Mouse (Mus musculus): Measurements from ENCODE around the gene U2af2.

The U2af2 gene

GRCm38 (mm10) chr7:5038109-5038732 is 23.7 kb upstream of the U2af2 start, which contains the start of gene Zfp784:
Gene Zfp784, minus strand, starts transcription at chr7:5038446.
- peak; percentile 94 for DNase-seq

GRCm38 (mm10) chr7:5038940-5039339 is 23.0 kb upstream of the U2af2 start:
- no peak for DNase-seq

GRCm38 (mm10) chr7:5044981-5045380 is 17.0 kb upstream of the U2af2 start:
- DNase-seq, result no peak

GRCm38 (mm10) chr7:5046112-5046511 is 15.8 kb upstream of the U2af2 start:
- no peak for DNase-seq

GRCm38 (mm10) chr7:5047313-5047712 is 14.6 kb upstream of the U2af2 start:
- no peak for DNase-seq

DNA sequence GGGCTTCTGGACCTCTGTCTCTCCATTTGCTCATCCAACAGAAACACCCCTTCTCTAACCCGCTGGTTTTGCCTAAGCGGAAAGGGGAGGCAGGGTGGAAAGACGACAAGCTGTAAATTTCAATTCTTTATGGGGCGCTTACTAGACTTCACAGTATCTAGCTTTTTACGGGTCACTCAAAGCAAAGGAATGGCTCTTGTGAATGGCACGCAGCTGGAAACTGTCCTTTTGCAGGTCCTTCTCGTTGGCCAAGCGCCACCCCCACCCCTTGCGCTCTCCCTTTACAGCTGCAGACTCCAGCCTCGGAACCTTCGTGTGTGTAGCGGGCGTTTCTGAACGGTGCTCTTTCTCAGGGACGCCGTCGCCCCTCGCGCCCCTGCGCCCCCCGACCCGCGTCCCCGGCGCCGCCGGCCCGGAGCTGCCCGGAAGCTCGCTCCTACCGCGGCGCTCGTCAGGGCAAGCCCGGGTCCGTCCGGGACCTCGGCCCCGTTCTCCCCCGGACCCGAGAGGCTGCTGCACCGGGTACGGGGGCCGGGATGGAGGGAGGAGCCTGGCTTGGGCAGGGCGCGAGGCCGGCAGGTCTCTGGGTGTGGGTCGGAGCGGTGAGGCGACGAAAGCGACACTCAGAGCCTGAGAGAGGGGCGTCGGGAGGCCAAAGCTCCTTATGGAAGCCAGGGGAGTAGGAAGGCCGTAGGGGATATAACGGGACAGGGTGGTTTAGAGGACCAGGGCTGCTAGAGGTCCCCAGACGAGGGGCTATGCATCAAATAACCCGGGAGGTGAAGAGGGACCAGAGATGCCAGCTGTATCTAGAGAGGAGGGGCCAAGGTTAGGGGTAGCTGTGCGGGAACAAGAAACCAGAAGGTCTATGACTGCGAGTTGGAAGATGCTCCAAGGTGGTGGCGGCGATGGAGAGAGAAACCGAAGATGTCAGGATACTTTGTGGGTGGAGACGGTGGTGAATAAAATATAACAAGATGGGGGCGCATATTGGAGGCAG is 10.4 kb upstream of the U2af2 start, which contains the start of gene Zfp580:
Gene Zfp580 (plus strand): TSS at position 346 of the 1,000 bp plus-strand sequence.
- DNase-seq, result peak; percentile 82

- DNase-seq, result no peak
These were observed 9.5 kb upstream of the U2af2 start for GRCm38 (mm10) chr7:5052438-5052837.

GRCm38 (mm10) chr7:5052931-5053343 is 9.0 kb upstream of the U2af2 start:
- DNase-seq, result no peak

DNA sequence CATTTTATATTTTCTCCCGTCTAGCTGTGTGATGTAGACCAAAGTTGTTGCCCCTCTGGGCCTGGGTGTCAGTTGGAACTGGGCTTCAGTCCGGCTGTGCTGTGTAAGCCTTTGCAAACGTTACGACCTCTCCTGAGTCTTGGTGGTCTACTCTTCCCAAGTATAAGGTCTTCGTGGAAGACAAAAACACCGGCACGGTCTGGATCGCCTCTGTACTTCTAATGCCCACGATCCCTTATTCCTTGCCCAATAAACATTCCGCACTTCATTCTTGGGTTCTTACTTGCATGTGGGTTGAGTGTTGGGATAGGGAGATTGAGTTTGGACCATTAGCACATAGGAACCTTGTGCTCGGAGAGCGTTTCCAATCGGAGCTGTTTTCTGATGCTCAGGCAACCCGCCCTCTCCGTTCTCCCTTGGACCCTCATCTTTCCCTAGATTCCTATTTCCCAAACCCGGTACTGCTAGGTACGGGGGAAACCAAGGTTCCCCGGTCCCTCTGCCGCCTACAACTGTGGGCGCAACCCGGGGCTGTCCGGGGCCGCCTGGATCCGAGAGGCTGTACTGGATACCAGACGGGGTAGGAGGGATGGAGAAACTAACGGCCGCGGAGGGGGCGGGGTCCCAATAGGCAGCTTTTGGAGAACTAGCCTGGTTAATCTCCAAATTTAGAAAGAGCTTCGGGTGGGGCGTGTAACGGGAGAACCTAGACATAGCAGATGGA is 8.3 kb upstream of the U2af2 start:
- DNase-seq, result no peak

DNA sequence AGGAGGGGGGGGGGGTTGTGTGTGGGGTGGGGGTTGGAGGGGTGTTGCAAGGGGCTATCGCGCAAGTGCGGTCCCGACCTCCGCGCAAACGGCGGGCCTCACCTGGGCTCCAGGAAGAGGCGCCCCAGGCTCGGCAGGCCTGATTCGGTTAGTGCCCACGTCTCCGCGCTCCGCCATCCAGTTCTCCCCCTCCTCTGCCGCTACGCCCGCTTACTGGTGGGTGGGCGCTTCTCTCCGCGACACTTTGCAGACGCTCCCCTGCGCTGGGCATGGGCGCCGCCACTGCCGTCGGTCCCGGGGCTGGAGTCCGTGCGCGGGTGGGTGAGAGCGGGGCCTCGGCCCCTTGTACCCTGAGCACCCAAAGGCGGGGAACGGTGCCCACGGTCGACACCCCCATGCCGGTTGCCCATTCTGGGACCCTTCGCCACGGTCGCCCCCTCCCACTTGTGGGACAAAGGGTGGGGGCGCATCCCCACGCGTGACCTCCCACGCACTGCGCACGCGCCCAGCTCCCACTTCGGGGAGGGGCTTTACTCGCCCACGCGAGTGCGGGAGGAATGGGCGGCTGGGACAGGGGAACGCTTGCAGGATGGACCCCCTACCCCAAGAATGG is 5.2 kb upstream of the U2af2 start:
- peak; percentile 63 for DNase-seq

GRCm38 (mm10) chr7:5057381-5057780 is 4.6 kb upstream of the U2af2 start:
- no peak for DNase-seq

DNA sequence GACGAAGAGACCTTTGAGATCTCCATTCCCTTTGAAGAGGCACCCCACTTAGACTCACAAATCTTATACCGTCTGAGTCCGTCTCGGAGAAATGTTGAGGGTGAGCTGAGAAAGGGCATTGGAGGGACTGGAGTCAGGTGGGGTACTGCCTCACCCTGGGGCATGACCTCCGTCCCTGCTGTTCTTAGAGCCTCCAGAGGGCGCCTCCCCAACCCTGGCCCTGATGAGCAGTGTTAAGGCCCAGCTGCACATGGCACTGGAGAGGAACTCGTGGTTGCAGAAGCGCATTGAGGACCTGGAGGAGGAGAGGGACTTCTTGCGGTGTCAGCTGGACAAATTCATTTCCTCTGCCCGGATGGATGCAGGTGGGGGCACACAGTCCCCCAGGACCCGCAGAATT is 4.1 kb upstream of the U2af2 start:
- DNase-seq, result no peak

DNA sequence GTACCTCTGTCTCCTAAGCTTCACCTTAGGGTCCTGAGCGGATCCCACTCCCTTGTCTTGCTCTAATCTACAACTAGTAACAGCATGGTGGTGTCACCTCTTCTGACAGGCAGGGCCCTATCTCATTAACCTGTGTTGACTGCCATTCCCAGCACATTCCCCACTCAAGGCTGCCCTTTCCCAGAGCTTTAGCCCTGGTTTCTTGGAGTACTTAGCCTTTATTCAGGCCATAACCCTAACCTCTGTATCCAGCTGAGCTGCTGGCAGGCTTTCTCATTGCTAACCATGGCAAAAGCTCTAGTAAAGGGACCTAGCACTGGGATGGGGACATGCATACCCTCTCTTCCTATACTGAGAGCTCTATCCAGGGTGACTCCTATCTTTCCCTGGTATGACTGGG is 3.3 kb upstream of the U2af2 start:
- no peak for DNase-seq

DNA sequence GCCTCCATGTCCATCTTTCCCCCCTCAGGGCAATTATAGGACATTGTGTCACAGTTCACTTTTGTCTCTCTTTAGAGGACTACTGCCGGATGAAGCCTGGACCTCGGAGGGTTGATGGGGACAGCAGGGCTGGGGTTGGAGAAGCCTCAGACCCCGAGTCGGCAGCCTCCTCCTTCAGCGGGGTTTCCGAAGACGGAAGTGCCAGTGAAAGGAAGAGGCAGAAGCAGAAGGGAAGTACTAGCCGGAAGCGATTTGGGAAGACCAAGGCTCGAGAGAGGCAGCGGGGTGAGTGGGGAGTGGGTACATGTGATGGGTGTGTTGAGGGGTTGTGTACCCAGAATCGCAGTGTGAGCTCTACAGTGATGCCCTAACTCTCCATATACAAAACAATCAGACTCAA is 2.5 kb upstream of the U2af2 start:
- DNase-seq, result no peak

GRCm38 (mm10) chr7:5060239-5060731 is 1.7 kb upstream of the U2af2 start:
- DNase-seq, result peak; percentile 89

- DNase-seq, result peak; percentile 98
These were observed 784 bp upstream of the U2af2 start for GRCm38 (mm10) chr7:5060944-5061773.

DNA sequence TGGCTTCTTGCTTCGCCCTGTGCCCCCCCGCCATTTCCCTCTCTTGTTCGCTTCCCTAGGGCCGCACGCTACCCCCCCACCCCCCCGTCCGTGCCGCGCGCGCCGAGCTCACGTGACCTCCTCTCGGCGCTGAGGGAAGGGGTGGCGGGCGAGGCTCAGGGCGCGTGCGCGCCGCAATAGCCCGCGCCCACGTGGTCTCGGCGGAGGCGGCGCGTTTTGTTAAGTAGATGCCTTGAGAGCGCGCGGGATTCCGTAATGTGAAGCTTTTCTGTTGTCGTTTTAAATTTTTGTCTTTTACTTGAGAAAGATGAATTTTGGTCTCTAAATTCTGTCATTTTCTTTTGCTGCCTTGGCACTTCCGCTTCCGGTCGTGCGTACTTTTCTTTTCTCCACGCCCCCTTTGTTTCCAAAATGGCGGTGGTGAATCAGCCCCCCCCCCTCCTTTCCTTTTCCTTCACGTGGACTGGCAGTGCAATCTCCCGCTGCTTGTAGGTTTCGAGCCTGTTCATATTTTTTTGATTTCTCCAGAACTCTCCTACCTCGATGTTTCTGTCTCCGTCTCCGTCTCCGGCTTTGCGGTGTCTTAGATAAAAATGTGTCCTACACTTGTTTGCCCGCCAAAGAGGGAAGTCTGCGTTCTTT is 538 bp downstream of the U2af2 start:
- no peak for DNase-seq

DNA sequence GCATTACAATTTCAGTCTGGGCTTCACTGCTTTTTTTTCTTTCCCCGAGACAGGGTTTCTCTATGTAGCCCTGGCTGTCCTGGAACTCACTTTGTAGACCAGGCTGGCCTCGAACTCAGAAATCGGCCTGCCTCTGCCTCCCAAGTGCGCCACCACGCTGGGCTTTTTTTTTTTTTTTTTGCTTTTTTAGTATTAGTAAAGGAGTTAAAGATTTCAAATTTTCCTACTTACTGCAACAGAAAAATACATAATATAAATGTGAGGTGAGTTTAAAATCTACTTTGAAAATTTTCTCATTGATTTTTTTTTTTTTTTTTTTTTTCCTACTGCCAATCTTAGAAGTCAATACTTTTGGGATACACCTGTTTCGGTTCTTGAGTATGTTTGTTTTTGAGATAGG is 2.9 kb downstream of the U2af2 start:
- DNase-seq, result no peak

DNA sequence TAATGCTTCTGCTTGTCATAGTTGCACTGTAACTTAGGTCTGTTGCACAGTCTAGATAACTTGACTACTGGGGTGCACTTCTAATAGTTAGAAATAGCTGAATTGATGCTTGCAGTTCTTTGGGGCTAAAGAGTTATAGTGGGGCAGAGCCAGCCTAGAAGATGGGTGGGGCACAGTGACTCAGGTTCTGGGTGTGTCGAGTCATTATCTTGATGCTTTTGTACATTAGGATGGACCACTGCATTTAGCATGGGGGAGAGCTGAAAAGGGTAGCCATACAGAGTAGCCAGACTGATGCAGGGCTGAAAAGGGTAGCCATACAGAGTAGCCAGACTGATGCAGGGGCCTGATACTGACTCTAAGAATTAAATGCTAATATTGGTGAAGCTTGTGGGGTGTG is 11.6 kb downstream of the U2af2 start:
- DNase-seq, result no peak

DNA sequence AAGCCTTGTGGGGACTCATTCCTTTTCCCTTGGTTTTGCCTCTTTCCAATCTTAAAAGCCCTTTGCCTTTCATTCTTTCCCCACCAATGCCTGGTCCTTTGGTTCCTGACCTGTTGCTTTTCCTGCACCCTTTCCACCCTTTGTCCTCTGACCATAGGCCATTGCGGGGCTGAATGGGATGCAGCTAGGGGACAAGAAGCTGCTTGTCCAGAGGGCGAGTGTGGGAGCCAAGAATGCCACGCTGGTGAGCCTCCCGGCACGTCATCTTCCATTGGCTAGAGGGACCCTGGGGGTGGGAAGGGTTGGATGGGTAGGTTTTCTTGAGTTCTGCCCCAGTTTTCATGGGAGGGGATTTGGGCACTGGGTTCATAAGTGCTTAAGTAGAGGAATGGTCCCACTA is 13.0 kb downstream of the U2af2 start:
- DNase-seq, result no peak

DNA sequence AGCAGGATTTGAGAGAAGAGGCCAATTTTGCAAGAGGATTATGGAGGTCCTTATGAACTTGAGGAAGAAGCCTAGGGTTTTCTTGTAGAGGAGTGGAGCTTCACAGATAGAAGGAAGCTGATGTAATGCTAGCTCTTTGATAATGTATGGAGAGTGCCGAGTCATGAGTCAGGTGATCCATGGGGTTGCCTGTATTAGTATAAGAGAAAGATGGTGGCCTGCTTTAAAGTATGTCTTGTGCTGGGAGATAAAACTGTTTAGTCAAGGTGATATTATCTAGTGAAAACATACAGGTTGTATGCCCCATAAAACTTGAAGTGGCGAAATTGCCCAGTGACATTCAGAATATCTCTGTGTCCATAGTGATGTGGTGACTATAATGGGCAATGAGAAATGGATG is 15.0 kb downstream of the U2af2 start:
- no peak for DNase-seq

All from cerebellum, adult 11 months (tissue).